Mouse (Mus musculus) ES-E14 (cell line): ENCODE data around the gene Tatdn2.

Source experiments
- CHD2 ChIP-seq: IDR thresholded peaks from 2 replicates; pipeline ENCODE4 v1.6.1; 2014; ENCODE audit warnings: mild to moderate bottlenecking, low read depth, low read length, inconsistent platforms
- HCFC1 ChIP-seq: IDR thresholded peaks from 2 replicates; pipeline ENCODE4 v1.6.1; 2012; ENCODE audit warnings: low read length, inconsistent platforms, borderline replicate concordance; ENCODE audit not compliant: insufficient read depth
- ZC3H11A ChIP-seq: IDR thresholded peaks from 2 replicates; pipeline ENCODE4 v1.6.1; 2012; ENCODE audit warnings: low read depth, mild to moderate bottlenecking, inconsistent platforms, low read length, borderline replicate concordance

DNA sequence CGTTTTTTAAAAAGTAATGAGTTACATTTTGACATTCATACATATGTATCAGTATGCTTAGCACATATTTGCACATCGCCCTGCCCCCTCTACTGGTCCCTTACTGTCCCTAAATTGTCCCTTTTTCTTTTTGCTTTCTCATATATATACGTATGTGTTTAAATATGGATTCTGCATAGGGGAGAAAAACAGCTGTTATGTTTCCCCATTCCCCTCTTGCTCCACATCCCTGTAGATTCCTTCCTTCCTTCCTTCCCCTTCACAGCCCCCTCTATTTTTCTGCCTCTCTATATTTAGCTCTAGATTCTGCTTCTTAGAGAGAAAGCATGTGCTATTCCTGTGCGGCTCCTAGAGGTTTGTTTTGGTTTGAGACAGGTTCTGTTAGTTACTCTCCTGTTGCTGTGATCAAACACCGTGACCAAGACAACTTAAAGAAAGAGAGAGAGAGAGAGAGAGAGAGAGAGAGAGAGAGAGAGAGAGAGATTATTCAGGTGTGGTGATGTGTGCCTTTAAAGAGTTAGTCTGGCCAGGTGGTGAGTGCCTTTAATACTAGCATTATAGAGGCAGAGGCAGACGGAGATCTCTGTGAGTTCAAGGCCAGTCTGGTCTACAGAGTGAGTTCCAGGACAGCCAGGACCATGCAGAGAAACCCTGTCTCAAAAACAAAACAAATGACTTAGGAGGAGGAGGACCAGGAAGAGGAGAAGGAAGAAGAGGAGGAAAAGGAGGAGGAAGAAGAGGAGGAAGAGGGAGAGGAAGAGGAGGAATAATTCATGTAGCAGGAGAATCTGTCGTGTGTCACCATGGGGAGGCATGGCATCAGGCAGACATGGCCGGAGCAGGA is 37.0 kb upstream of the Tatdn2 start:
- TF ChIP-seq CHD2 (no peak), HCFC1 (no peak), ZC3H11A (no peak)
